19 mouse cellular contexts compared by ENCODE assay signal in the genomic region with DNA sequence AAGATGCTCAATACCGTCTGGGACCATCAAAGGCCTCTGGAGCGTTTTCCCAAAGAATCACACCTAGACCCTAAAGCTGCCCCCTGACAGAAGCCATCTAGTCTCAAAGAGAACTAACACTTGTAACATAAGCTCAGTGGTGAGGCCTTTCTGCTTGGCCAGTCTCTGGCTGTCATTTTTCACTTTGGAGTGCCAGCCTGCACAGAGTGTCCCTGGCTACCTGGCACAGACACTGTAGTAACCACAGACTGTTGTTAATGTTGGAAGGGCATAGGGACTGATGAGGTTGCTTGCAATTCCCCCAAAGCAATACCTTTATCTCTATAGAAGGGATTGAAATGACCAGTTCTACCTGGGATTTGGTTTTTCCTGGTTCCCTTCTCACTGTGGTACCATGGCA. TPM values are rescaled to one million over a fixed set of nuclear protein-coding genes. Genes with fewer than 3 reads are reported as not detected.
DNase-seq lines count a peak whose midpoint lies in the region; ATAC-seq lines count a peak whose summit lies in the region.
"Had no signal": no experiment of that assay in that cellular context is flagged by ENCODE, and none has a peak within 500 bp of the region (broad histone marks: within the 10 kb centered on the region; RNA-seq: fewer than 3 reads in every experiment).

No protein-coding gene starts in this region.

- no peak overlapping the region for H3K4me2 ChIP-seq in intestine, embryonic 14.5 days (ENCODE audit: low read length)
- H3K4me2 ChIP-seq in intestine, embryonic 15.5 days (replicated peaks) = no peak overlapping the region
- H3K4me2 ChIP-seq: embryonic facial prominence, embryonic 12.5 days; forebrain, embryonic 13.5 days; forebrain, embryonic 15.5 days had no signal

- no peaks in the 10 kb centered on the region for H3K27me3 ChIP-seq in intestine, embryonic 14.5 days (replicated peaks; ENCODE audit: control insufficient read depth, insufficient read depth, low read length)
- no peaks in the 10 kb centered on the region for H3K27me3 ChIP-seq in intestine, embryonic 15.5 days (replicated peaks)
- H3K27me3 ChIP-seq: embryonic facial prominence, embryonic 12.5 days; forebrain, embryonic 13.5 days; forebrain, embryonic 15.5 days had no signal

- no peaks in the 10 kb centered on the region for H3K9me3 ChIP-seq in intestine, embryonic 14.5 days (ENCODE audit: control insufficient read depth, low read length)
- H3K9me3 ChIP-seq in intestine, embryonic 15.5 days = no peaks in the 10 kb centered on the region
- H3K9me3 ChIP-seq: embryonic facial prominence, embryonic 10.5 days; embryonic facial prominence, embryonic 12.5 days; forebrain, embryonic 13.5 days; forebrain, embryonic 15.5 days had no signal

- H3K36me3 ChIP-seq in intestine, embryonic 14.5 days (ENCODE audit: control insufficient read depth, insufficient read depth, low read length) = peaks cover 32% of the 10 kb centered on the region
- H3K36me3 ChIP-seq in intestine, embryonic 15.5 days = 0 out of 2 replicates have a peak, but pooled peaks cover 3% of the 10 kb centered on the region

- ATAC-seq in intestine, embryonic 14.5 days (replicated peaks; ENCODE audit: low FRiP score, low TSS enrichment, low read depth) = no peak
- no peak for ATAC-seq in intestine, embryonic 15.5 days
- ATAC-seq: forebrain, embryonic 13.5 days; forebrain, embryonic 15.5 days; forebrain, postnatal 0 days had no signal

- 82% methylated on average over 2 of the region's 2 CpGs for WGBS in intestine, embryonic 14.5 days
- WGBS in intestine, embryonic 15.5 days = 78% methylated on average over 2 of the region's 2 CpGs

- H3K27ac ChIP-seq in intestine, embryonic 14.5 days (ENCODE audit: low read depth) = no peak overlapping the region
- H3K27ac ChIP-seq in intestine, embryonic 15.5 days = no peak overlapping the region
- H3K27ac ChIP-seq: embryonic facial prominence, embryonic 10.5 days; embryonic facial prominence, embryonic 12.5 days; forebrain, embryonic 13.5 days; forebrain, embryonic 15.5 days had no signal

- intact Hi-C loops in gastrocnemius, postnatal 14 days (cut with DNase I; ENCODE audit: low total_unique reads) = loop anchor here (10.0 kb wide), 1 partner anchor 66 kb away; a partner anchor contains a TSS

- no peak overlapping the region for H3K9ac ChIP-seq in intestine, embryonic 14.5 days (ENCODE audit: low read length)
- H3K9ac ChIP-seq in intestine, embryonic 15.5 days = no peak overlapping the region
- H3K9ac ChIP-seq: embryonic facial prominence, embryonic 12.5 days; forebrain, embryonic 13.5 days; forebrain, embryonic 15.5 days; forebrain, postnatal 0 days had no signal

- DNase-seq in gastrocnemius, adult 18-20 months (ENCODE audit: low spot score) = peak; percentile 54
- no peak for DNase-seq in gastrocnemius, postnatal 4 days (ENCODE audit: low spot score in 2 of 2)
- DNase-seq in gastrocnemius, postnatal 25 days = peak; percentile 38
- DNase-seq in gastrocnemius, postnatal 14 days = no peak
- peak; percentile 32 for DNase-seq in intestine, embryonic 14.5 days (ENCODE audit: low spot score)
- peak; percentile 65 for DNase-seq in skeletal muscle tissue, adult 2 months (ENCODE audit: low read depth, low spot score)
- DNase-seq in left cerebral cortex, adult 18-20 months (ENCODE audit: low spot score in 2 of 2) = no peak
- DNase-seq: adrenal gland, adult 2 months; adrenal gland, postnatal 10 days; adrenal gland, postnatal 25 days; cerebellum, adult 11-12 months; cerebellum, adult 8-10 months; cerebellum, adult 9-11 months; forebrain, postnatal 0 days had no signal

- no peaks in the 10 kb centered on the region for H3K4me1 ChIP-seq in intestine, embryonic 14.5 days (replicated peaks; ENCODE audit: control insufficient read depth, insufficient read depth, low read length)
- H3K4me1 ChIP-seq in intestine, embryonic 15.5 days (replicated peaks) = no peaks in the 10 kb centered on the region
- H3K4me1 ChIP-seq: embryonic facial prominence, embryonic 10.5 days; forebrain, embryonic 13.5 days had no signal

- H3K4me3 ChIP-seq in intestine, embryonic 14.5 days (ENCODE audit: low read depth, low read length) = no peak overlapping the region
- H3K4me3 ChIP-seq in intestine, embryonic 15.5 days (replicated peaks) = no peak overlapping the region
- H3K4me3 ChIP-seq: embryonic facial prominence, embryonic 10.5 days; embryonic facial prominence, embryonic 12.5 days; forebrain, embryonic 13.5 days; forebrain, embryonic 15.5 days had no signal

RNA-seq across cellular contexts. Expression of a gene that starts 10.6 kb away (rescaled TPM):
- 1 to 10 TPM; 1.8 to 2.6 TPM for total RNA-seq in gastrocnemius, adult 18-20 months (2021)
- total RNA-seq in gastrocnemius, postnatal 4 days (2021) = under 1 TPM; 0.60 to 0.76 TPM
- 1 to 10 TPM in 1 of 2 experiments, under 1 TPM in 1; 0.75 to 1.0 TPM for total RNA-seq in gastrocnemius, postnatal 25 days (2021)
- total RNA-seq in gastrocnemius, postnatal 14 days (2021) = under 1 TPM; 0.47 to 0.70 TPM
- polyA plus RNA-seq in intestine, embryonic 14.5 days (2014; fragmentation: Nextera tagmentation; extraction: Ambion mirVana) = 0.30 and 0.58 TPM in 2 replicates
- polyA plus RNA-seq in intestine, embryonic 15.5 days (2015; fragmentation: Nextera tagmentation; extraction: Ambion mirVana) = 0.35 and 0.64 TPM in 2 replicates
- total RNA-seq in left cerebral cortex, adult 18-20 months (2021) = 1 to 10 TPM in 1 of 2 experiments, not detected in 1; 1.4 TPM
- total RNA-seq: forebrain, postnatal 0 days had no signal
- polyA plus RNA-seq: adrenal gland, adult 2 months; embryonic facial prominence, embryonic 10.5 days had no signal

RNA-seq across cellular contexts. Expression of a gene that starts 11.9 kb away (rescaled TPM):
- 1 to 10 TPM; 2.2 to 4.4 TPM for total RNA-seq in gastrocnemius, adult 18-20 months (2021)
- total RNA-seq in gastrocnemius, postnatal 4 days (2021) = 10 to 100 TPM in 1 of 2 experiments, 1 to 10 TPM in 1; 9.8 to 10.3 TPM
- total RNA-seq in gastrocnemius, postnatal 25 days (2021) = 1 to 10 TPM; 2.6 to 3.2 TPM
- total RNA-seq in gastrocnemius, postnatal 14 days (2021) = 1 to 10 TPM; 4.9 to 6.9 TPM
- 3.0 and 3.3 TPM in 2 replicates for polyA plus RNA-seq in intestine, embryonic 14.5 days (2014; fragmentation: Nextera tagmentation; extraction: Ambion mirVana)
- polyA plus RNA-seq in intestine, embryonic 15.5 days (2015; fragmentation: Nextera tagmentation; extraction: Ambion mirVana) = 3.6 and 4.3 TPM in 2 replicates
- 1 to 10 TPM; 8.4 to 9.5 TPM for total RNA-seq in left cerebral cortex, adult 18-20 months (2021)

Comparison
In these comparisons a context has a peak if more than half of its experiments do, and no peak if none do; other contexts are left out.
1. DNase-seq: peak in gastrocnemius, adult 18-20 months (single experiment), gastrocnemius, postnatal 25 days (single experiment), intestine, embryonic 14.5 days (single experiment) and skeletal muscle tissue, adult 2 months (single experiment); none in gastrocnemius, postnatal 4 days (0 of 2), gastrocnemius, postnatal 14 days (single experiment) and left cerebral cortex, adult 18-20 months (0 of 2).